Mouse (Mus musculus) right cerebral cortex, postnatal 10 days (tissue): ENCODE data around the gene Gm20388.
"Not testable (repeated sequence)": the region's sequence is repeated elsewhere in the genome, so short reads cannot be mapped to it uniquely, and the experiment has no call there.

ENCODE experiments used
- DNase-seq, 2 experiments: peaks; one replicate each; pipeline ENCODE4 v3.0.0; 2021; ENCODE audit warnings: low spot score in 2 of 2

Gm20388 gene

GRCm38 (mm10) chr8:121590203-121591177, 1679.8 kb downstream of the Gm20388 start, which contains the start of gene Map1lc3b:
Map1lc3b (plus strand) TSS chr8:121590361.
- DNase-seq, result peak; percentile 97

- no peak for DNase-seq
Observed at GRCm38 (mm10) chr8:121591178-121592066, 1680.8 kb downstream of the Gm20388 start.

GRCm38 (mm10) chr8:121593293-121593692, 1682.7 kb downstream of the Gm20388 start:
- no peak for DNase-seq

GRCm38 (mm10) chr8:121593983-121594382, 1683.3 kb downstream of the Gm20388 start:
- peak in 1 of 2 experiments; percentile 53 for DNase-seq

- not testable (repeated sequence) for DNase-seq
Observed at GRCm38 (mm10) chr8:121597492-121597891, 1686.9 kb downstream of the Gm20388 start.

- no peak for DNase-seq
Observed at GRCm38 (mm10) chr8:121598190-121598589, 1687.5 kb downstream of the Gm20388 start.

- DNase-seq, result peak; percentile 74 to 86
Observed at GRCm38 (mm10) chr8:121598892-121599291, 1688.3 kb downstream of the Gm20388 start.

- DNase-seq, result no peak
Observed at GRCm38 (mm10) chr8:121599842-121600241, 1689.2 kb downstream of the Gm20388 start.

- DNase-seq, result no peak
Observed at GRCm38 (mm10) chr8:121602411-121602810, 1691.8 kb downstream of the Gm20388 start.

- DNase-seq, result peak; percentile 83 to 86
Observed at GRCm38 (mm10) chr8:121602860-121603259, 1692.2 kb downstream of the Gm20388 start.

- DNase-seq, result no peak
Observed at GRCm38 (mm10) chr8:121603801-121604200, 1693.2 kb downstream of the Gm20388 start.

- DNase-seq, result no peak
Observed at GRCm38 (mm10) chr8:121607661-121608060, 1697.0 kb downstream of the Gm20388 start.

- DNase-seq, result no peak
Observed at GRCm38 (mm10) chr8:121609251-121609650, 1698.6 kb downstream of the Gm20388 start.

GRCm38 (mm10) chr8:121609916-121610315, 1699.3 kb downstream of the Gm20388 start:
- DNase-seq, result no peak

- DNase-seq, result no peak
Observed at GRCm38 (mm10) chr8:121613419-121613818, 1702.8 kb downstream of the Gm20388 start.

- DNase-seq, result no peak
Observed at GRCm38 (mm10) chr8:121619401-121619995, 1708.9 kb downstream of the Gm20388 start.

- DNase-seq, result no peak
Observed at GRCm38 (mm10) chr8:121620801-121621516, 1710.3 kb downstream of the Gm20388 start.

- no peak for DNase-seq
Observed at GRCm38 (mm10) chr8:121621879-121622278, 1711.2 kb downstream of the Gm20388 start.

- no peak for DNase-seq
Observed at GRCm38 (mm10) chr8:121623043-121623442, 1712.4 kb downstream of the Gm20388 start.

GRCm38 (mm10) chr8:121628681-121629080, 1718.0 kb downstream of the Gm20388 start:
- no peak for DNase-seq

- no peak for DNase-seq
Observed at GRCm38 (mm10) chr8:121631645-121632071, 1721.0 kb downstream of the Gm20388 start.
